Mouse (Mus musculus): ENCODE results near the gene Gnb1l. TPM values are rescaled to one million over a fixed set of nuclear protein-coding genes. Genes with fewer than 3 reads are reported as not detected.

The Gnb1l gene
- 4.5 and 5.0 TPM in 2 replicates for total RNA-seq (2017)

DNA sequence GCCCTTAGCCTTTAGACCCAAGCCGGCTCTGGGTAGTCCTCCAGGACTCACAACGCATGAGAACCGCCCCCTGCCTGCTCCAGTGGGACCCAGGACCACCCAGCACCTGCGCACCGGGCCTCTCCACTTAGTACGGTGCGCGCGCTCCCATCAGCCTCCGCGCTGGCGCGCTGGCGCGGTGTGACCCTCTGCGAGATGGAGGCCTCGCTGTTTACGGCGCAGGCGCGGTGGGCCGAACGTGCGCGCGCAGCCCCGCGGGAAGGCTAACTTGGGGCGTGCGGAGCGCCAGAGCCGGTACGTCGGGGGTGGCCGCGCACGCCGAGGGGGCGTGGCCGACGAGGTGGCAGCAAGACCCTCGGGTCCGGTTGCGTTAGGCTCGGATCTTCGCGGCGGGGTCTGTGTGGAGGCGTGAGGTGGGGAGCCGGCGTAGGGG, at the start of gene Gnb1l, which contains the start of gene Rtl10:
Gnb1l (plus strand) TSS at position 156 of the 433 bp plus-strand sequence.
Rtl10 (plus strand) TSS at position 344 of the 433 bp plus-strand sequence.
- ATAC-seq (replicated peaks; ENCODE audit: low read depth, poor library complexity, severe bottlenecking), result peak; percentile 90

DNA sequence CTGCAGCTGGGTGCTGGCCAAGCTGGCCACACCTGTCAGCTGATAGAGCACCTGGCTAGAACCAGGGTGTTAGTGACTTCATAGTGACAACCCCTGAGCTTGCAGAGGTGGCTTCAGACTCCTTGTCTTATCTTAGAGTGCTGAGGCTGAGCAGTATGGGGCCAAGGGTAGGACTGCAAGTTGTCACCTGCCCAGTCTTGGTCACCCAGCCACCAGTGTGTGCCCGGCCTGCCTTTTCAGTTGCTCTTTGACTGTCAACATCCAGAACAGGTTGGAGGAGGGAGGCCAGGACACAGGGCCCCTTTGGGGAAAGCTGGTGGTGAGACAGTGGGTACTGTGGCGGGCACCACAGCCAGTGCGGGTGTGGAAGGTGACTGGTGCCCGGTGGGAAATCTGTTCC, 49.5 kb upstream of the Gnb1l start:
- ATAC-seq (replicated peaks; ENCODE audit: low read depth, poor library complexity, severe bottlenecking), result no peak

GRCm38 (mm10) chr16:18451486-18452181, 46.9 kb upstream of the Gnb1l start:
- no peak for ATAC-seq (replicated peaks; ENCODE audit: low read depth, poor library complexity, severe bottlenecking)

DNA sequence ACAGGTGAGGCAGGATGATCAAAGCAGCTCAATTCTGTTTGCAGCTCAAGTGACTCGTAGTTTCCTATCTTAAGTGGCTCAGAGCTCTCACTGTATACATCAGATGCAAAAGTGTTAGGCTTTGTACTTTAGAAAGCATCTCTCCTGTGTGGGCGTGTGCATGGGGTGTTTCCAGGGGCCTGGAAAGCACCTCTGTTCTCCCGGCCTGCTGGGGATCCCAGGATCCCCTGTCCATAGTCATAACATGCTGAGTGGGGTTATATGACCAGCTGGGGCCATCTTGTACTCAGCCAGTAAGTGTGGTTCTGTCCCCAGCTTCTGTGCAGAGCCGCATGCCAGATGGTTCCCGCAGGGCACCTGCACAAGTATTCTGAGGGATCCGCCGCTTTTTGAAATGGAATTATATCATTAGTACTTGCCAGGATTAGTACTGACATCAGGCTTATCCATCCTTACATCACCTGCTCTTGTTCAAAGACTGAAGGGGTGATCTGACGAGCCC, 46.1 kb upstream of the Gnb1l start:
- no peak for ATAC-seq (replicated peaks; ENCODE audit: low read depth, poor library complexity, severe bottlenecking)

DNA sequence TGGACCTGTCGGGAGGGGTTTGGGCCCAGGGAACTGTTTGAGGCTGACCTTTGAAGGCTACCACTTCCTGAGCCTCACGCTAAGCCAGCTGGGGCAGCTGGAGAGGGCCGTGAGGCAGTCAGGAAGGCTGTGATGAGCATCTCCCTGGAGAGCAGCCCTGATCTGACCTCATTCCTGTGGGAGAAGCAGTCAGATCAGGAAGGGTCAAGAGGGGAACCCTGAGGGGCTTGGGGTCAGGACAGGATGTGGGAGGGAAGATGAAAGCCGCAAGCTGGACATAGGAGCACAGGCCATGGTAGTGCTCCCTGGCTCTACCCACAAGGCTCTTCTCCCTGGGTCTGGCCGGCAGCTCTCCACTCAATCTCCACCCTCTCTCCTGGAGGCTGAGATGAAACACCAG, 44.7 kb upstream of the Gnb1l start:
- ATAC-seq (replicated peaks; ENCODE audit: low read depth, poor library complexity, severe bottlenecking), result no peak

DNA sequence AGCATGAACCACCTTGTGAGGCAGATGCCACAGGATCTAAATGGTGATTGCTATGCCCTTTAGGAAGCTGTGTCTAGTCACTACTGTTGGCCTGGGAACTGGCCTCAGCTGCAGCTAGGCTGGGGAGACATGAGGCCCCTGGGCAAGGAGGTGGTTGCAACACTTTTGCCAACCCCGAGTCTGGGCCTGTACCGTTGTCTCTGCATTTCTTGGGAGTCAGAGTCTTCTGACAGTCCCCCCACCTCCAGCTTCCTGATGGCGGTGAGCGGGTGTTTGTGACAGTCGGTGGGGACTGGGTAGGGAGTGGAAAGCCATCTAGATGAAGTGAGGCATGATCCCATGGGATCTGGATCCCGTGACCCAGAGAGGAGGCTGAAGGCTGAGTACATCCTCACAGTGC, 43.1 kb upstream of the Gnb1l start:
- no peak for ATAC-seq (replicated peaks; ENCODE audit: low read depth, poor library complexity, severe bottlenecking)

DNA sequence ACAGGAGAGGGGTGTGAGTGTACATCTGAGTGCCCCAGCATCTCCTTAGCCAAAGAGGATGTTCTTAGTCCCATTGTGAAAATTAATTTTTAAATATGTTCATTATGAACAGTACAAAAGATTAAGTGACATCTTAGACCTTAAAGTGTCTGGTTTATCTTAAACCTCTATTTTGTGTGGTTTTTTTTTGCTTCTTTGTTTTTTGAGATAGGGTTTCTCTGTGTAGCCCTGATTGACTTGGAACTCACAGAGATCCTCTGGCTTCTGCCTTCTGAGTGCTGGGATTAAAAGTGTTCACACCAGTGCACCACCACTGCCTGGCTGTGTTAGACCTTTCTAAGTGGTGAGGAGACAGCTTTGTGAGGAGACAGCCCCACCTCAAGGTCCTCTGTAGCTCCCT, 39.9 kb upstream of the Gnb1l start:
- ATAC-seq (replicated peaks; ENCODE audit: low read depth, poor library complexity, severe bottlenecking), result no peak

DNA sequence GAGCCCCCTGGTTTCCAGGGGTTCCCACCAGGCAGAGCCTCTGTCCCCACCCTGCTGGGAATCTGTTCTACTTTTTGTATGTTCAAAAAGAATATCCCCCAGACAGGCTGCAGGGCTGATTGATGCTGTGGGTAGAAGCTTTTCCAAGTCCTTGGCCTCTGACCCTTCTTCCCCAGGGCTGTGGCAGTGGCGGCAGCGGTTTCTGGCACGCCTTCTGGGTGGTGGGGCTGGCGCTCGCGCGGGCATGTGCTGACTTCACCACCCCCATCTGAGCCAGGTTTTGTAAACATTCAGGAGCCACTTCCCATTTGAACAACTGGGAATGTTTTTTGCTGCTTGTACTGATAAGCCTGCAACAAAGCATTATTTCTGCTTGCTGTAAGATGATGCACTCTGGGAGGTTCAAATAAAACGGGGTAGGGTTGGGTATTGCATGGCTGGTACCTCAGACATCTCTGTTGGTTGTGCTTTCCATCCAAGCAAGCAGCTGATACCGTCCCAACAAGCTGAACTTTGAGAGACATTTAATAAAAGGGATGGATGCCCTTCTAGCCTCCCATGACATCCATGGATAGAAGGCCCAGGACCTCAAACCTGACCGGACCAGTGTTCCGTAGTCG, 39.1 kb upstream of the Gnb1l start:
- peak; percentile 16 for ATAC-seq (replicated peaks; ENCODE audit: low read depth, poor library complexity, severe bottlenecking)

GRCm38 (mm10) chr16:18459955-18460370, 38.5 kb upstream of the Gnb1l start:
- ATAC-seq (replicated peaks; ENCODE audit: low read depth, poor library complexity, severe bottlenecking), result peak; percentile 82

GRCm38 (mm10) chr16:18460826-18461225, 37.7 kb upstream of the Gnb1l start:
- no peak for ATAC-seq (replicated peaks; ENCODE audit: low read depth, poor library complexity, severe bottlenecking)

GRCm38 (mm10) chr16:18462031-18462430, 36.5 kb upstream of the Gnb1l start:
- no peak for ATAC-seq (replicated peaks; ENCODE audit: low read depth, poor library complexity, severe bottlenecking)

DNA sequence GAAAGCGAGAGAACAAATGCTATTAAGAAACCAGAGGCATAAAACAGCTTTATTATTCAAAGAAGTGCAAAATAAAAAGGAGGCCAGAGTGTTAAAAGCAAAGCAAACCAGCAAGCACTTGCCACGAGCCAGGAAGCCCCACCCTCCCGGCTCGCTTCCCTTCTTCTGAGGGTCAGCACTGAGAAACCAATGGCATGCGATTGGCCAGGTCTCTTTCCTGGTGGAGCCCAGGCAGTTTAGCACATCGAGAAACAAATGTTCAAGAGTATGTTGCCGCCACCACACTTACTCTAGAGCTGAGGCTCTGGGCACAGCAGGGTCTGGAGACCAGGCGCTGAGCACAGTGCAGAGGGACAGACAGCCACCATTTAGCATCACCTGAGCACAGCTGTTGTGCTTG, 35.9 kb upstream of the Gnb1l start:
- ATAC-seq (replicated peaks; ENCODE audit: low read depth, poor library complexity, severe bottlenecking), result no peak

DNA sequence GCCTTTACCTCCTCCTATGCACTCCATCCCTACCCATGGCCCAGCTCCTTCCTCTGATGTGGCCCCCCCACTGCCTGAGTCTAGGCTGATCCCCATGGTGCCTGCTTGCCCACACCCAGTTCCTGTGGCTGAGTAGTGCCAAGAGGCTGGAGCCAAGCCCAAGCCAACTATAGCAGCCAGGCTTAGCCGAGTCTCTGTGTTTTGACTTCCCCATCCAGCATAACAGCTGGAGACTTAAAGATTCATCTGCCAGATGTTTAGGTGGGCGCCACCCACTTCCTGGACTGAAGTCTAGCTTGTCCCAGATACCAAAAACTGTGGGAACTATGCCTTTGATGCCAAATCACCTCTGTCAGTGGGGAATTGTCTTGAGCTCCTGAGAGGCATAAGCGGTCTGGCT, 34.2 kb upstream of the Gnb1l start:
- peak; percentile 41 for ATAC-seq (replicated peaks; ENCODE audit: low read depth, poor library complexity, severe bottlenecking)

DNA sequence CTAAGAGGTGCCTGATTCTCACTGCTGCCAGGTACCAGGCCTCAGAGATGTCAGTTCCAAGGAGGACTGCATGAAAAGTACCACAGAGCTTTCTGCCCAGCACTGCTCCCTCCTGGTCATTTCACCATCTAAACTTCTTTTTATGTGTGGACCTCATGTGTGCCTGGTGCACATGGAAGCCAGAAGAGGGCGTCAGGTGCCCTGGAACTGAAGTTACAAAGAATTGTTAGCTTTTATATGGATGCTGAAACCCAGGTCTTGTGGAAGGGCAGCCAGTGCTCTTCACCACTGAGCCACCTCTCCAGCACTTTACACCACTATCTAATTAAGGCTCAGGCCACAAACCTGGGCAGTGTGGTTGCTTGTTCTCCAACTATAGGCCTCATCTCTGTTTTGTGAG, 27.7 kb upstream of the Gnb1l start:
- no peak for ATAC-seq (replicated peaks; ENCODE audit: low read depth, poor library complexity, severe bottlenecking)

GRCm38 (mm10) chr16:18471381-18471955, 27.0 kb upstream of the Gnb1l start:
- ATAC-seq (replicated peaks; ENCODE audit: low read depth, poor library complexity, severe bottlenecking), result no peak

DNA sequence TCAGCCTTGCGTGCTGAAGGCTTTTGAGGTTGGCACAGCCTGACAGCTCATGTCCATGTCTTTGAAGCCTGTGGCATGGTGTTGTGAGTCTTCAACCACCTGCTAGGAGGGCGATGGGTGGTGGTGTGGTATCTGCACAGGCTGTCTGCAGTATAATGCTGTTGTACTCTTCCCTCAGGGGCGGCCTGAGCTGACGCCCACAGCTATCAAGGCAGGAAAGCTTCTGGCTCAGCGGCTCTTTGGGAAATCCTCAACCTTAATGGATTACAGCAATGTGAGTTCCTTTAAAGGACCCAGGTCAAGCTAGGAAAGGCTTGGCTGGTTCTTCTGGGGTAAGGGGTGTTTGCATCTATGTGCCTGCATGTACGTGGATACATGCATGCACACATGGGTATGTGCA, 26.5 kb upstream of the Gnb1l start:
- ATAC-seq (replicated peaks; ENCODE audit: low read depth, poor library complexity, severe bottlenecking), result no peak

DNA sequence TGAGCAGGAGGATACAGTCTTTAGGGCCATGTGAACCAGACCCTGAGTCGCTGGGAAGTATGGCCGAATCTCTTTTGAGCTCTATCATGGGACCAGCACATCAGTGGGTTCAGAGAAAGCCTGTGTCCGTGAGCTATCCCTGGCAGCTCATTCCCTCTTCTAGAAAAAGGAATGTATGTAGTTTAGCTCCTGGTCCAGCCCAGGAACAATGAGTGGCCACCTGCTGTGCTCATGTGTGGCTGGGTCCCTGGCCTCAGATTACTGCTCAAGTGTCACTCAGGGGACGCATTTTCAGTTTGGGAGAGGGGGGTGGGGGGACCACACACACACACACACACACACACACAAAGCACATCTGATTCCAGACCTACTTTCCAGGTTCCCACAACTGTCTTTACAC, 26.1 kb upstream of the Gnb1l start:
- no peak for ATAC-seq (replicated peaks; ENCODE audit: low read depth, poor library complexity, severe bottlenecking)

- no peak for ATAC-seq (replicated peaks; ENCODE audit: low read depth, poor library complexity, severe bottlenecking)
Observed at GRCm38 (mm10) chr16:18472976-18473375, 25.5 kb upstream of the Gnb1l start.

DNA sequence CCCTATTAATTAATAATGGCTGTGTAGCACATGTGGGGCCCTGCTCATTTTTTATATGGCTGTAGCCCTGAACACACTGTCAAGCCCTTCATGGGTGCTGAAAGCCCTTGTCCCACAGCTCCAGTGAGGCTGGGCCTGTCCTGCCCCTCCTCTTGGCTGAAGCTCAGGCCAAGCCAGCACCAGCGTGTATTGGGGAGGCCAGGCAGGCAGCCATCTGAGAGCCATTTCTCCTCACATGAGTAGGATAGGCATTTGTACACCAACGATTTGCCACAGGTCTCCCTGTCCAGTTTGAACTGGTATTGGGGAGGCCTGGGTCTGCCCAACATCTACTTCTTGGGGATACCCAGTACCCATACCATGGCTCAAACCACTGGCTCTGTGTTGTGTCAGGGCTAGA, 24.5 kb upstream of the Gnb1l start:
- no peak for ATAC-seq (replicated peaks; ENCODE audit: low read depth, poor library complexity, severe bottlenecking)

DNA sequence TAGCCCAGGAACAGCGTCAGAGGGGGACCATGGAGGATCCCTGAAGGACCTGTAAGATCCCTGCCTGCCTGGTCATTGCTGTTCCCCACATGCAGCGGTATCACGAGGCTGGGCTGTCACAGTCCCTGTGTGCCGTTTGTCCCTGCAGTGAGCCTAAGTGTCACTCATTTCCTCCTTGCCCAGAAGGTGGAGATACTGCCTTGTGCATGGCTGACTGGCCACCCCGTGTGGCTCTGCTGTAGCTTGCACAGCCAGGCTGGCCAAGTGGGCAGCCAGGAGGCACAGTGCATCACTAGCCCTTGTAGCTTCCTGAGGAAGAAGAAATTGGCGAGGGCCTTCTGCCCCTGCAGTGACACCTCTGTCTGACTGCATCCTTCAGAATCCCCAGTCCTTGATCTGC, 20.5 kb upstream of the Gnb1l start:
- no peak for ATAC-seq (replicated peaks; ENCODE audit: low read depth, poor library complexity, severe bottlenecking)

DNA sequence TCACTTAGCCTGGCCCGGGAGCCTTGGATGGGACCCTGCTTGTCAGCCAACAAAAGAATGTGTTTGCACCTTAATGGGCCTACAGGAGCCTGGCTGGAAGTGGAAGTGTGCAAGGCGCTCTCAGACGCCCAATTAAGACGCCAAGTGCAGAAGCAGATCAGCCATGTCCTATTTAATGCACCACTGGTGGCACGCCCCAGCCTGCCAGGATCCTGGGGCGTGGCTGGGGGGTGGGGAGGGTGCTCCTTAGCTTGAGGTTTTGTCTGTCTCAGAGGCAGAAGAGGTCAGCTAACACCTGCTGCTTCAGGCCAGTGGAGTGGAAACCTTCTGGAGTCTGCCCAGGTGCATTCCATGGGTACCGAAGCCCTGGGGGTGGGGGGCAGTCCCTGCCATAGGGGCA, 18.8 kb upstream of the Gnb1l start:
- no peak for ATAC-seq (replicated peaks; ENCODE audit: low read depth, poor library complexity, severe bottlenecking)
